Mouse (Mus musculus) CH12F3 (cell line): ENCODE measurements at regions not wholly inside any gene's neighbourhood (a gene's known extent, or its start where the extent isn't known, plus 50 kb on each side); places are given as distances from the start of the nearest gene placed in this dataset.
"Not testable (repeated sequence)": the region's sequence is repeated elsewhere in the genome, so short reads cannot be mapped to it uniquely, and the experiment has no call there.

Experiments used
- in situ Hi-C: fragments of 300-500 bp; cut with MboI; formaldehyde crosslinking; loops from 2 replicates; pipeline ENCODE4 v1.14.3; 2020; ENCODE audit warnings: low sequenced_read_pairs

GRCm38 (mm10) chr14:45806726-45807280, 148.9 kb upstream of the Ddhd1 start:
- in situ Hi-C loops: no loop called here

- in situ Hi-C loops: no loop called here
Observed at GRCm38 (mm10) chr14:45807767-45808166, 149.8 kb upstream of the Ddhd1 start.

GRCm38 (mm10) chr14:45809491-45809890, 151.5 kb upstream of the Ddhd1 start:
- in situ Hi-C loops: no loop called here

- in situ Hi-C loops: no loop called here
Observed at GRCm38 (mm10) chr14:45810101-45810500, 152.2 kb upstream of the Ddhd1 start.

GRCm38 (mm10) chr14:45810630-45811029, 152.7 kb upstream of the Ddhd1 start:
- in situ Hi-C loops: no loop called here

- in situ Hi-C loops: no loop called here
Observed at GRCm38 (mm10) chr14:45815598-45815997, 157.7 kb upstream of the Ddhd1 start.

GRCm38 (mm10) chr14:45816611-45817010, 158.7 kb upstream of the Ddhd1 start:
- in situ Hi-C loops: not testable (repeated sequence)

GRCm38 (mm10) chr14:45817756-45818155, 159.8 kb upstream of the Ddhd1 start:
- in situ Hi-C loops: no loop called here

- in situ Hi-C loops: no loop called here
Observed at GRCm38 (mm10) chr14:45824601-45825000, 166.7 kb upstream of the Ddhd1 start.

GRCm38 (mm10) chr14:45826023-45826422, 168.1 kb upstream of the Ddhd1 start:
- in situ Hi-C loops: no loop called here

- in situ Hi-C loops: no loop called here
Observed at GRCm38 (mm10) chr14:45827096-45827495, 169.2 kb upstream of the Ddhd1 start.

GRCm38 (mm10) chr14:45830457-45830856, 172.5 kb upstream of the Ddhd1 start:
- in situ Hi-C loops: no loop called here

GRCm38 (mm10) chr14:45837039-45837438, 179.1 kb upstream of the Ddhd1 start:
- in situ Hi-C loops: no loop called here

- in situ Hi-C loops: no loop called here
Observed at GRCm38 (mm10) chr14:45843829-45844228, 185.9 kb upstream of the Ddhd1 start.

- in situ Hi-C loops: no loop called here
Observed at GRCm38 (mm10) chr14:45850588-45850987, 192.6 kb upstream of the Ddhd1 start.

GRCm38 (mm10) chr14:45878428-45878827, 220.5 kb upstream of the Ddhd1 start:
- in situ Hi-C loops: no loop called here

GRCm38 (mm10) chr14:45920783-45921182, 262.8 kb upstream of the Ddhd1 start:
- in situ Hi-C loops: no loop called here

GRCm38 (mm10) chr14:45943581-45943980, 285.6 kb upstream of the Ddhd1 start:
- in situ Hi-C loops: no loop called here

GRCm38 (mm10) chr14:45944101-45944500, 286.2 kb upstream of the Ddhd1 start:
- in situ Hi-C loops: no loop called here

GRCm38 (mm10) chr14:45944506-45944905, 286.6 kb upstream of the Ddhd1 start:
- in situ Hi-C loops: no loop called here

- in situ Hi-C loops: no loop called here
Observed at GRCm38 (mm10) chr14:45956624-45957023, 298.7 kb upstream of the Ddhd1 start.

GRCm38 (mm10) chr14:45962474-45962873, 304.5 kb upstream of the Ddhd1 start:
- in situ Hi-C loops: no loop called here

- in situ Hi-C loops: no loop called here
Observed at GRCm38 (mm10) chr14:45964043-45964442, 306.1 kb upstream of the Ddhd1 start.
